ENCODE assay signal across 8 mouse cellular contexts in genomic region chr7:137321141-137321813, GRCm38 (mm10). TPM values are rescaled to one million over a fixed set of nuclear protein-coding genes. Genes with fewer than 3 reads are reported as not detected.
A peak's percentile ranks its signal among the peaks of the same experiment; 100 is the strongest.
DNase-seq lines count a peak whose midpoint lies in the region; ATAC-seq and TF ChIP-seq lines count a peak whose summit lies in the region.

No protein-coding gene starts in this region.

- 1% methylated on average over 47 of the region's 52 CpGs for WGBS in intestine, postnatal 0 days
- under 1% methylated on average over 52 of the region's 52 CpGs for WGBS in stomach, embryonic 14.5 days

- no peak for ATAC-seq in intestine, postnatal 0 days
- ATAC-seq in stomach, embryonic 14.5 days (ENCODE audit: insufficient number of reproducible peaks, insufficient read depth, low FRiP score, low read depth), result peak; percentile 48; the same call in 1 of the 2 replicates

- H3K9me3 ChIP-seq in intestine, postnatal 0 days (ENCODE audit: control insufficient read depth), result 0 out of 2 replicates have a peak, but pooled peaks cover 2% of the 10 kb centered on the region
- H3K9me3 ChIP-seq in stomach, embryonic 14.5 days (ENCODE audit: control insufficient read depth, low read depth, low read length), result no peaks in the 10 kb centered on the region

- DNase-seq in ovary, postnatal 36 days (ENCODE audit: low spot score), result peak; percentile 69
- no peak for DNase-seq in ovary, postnatal 10 days (ENCODE audit: low spot score)
- peak; percentile 84 for DNase-seq in brain, embryonic 14.5 days (ENCODE audit: low read depth)
- peak; percentile 70 for DNase-seq in gastrocnemius, postnatal 25 days
- peak; percentile 40 for DNase-seq in lung, postnatal 36 days
- DNase-seq in layer of hippocampus, postnatal 14 days (ENCODE audit: low spot score in 2 of 2), result no peak

- H3K4me3 ChIP-seq in intestine, postnatal 0 days (ENCODE audit: low read depth, low read length), result peak overlapping the region; percentile 41
- H3K4me3 ChIP-seq in stomach, embryonic 14.5 days (ENCODE audit: low read depth, low read length), result peak overlapping the region; percentile 17

- H3K9ac ChIP-seq in intestine, postnatal 0 days (ENCODE audit: low read depth, low read length), result no peak overlapping the region
- no peak overlapping the region for H3K9ac ChIP-seq in stomach, embryonic 14.5 days (replicated peaks; ENCODE audit: low read depth, low read length)

- peak overlapping the region; percentile 63 for H3K4me2 ChIP-seq in intestine, postnatal 0 days (replicated peaks; ENCODE audit: low read depth)
- H3K4me2 ChIP-seq in stomach, embryonic 14.5 days (replicated peaks; ENCODE audit: low read depth, low read length), result peak overlapping the region; percentile 39

- TF ChIP-seq POLR2A in brain, embryonic 14.5 days (IDR thresholded peaks at IDR 0.05; ENCODE audit: borderline replicate concordance, extremely low read depth, insufficient read depth, insufficient read length, poor library complexity, severe bottlenecking), result no peak

- no peaks in the 10 kb centered on the region for H3K36me3 ChIP-seq in intestine, postnatal 0 days (ENCODE audit: control insufficient read depth, insufficient read depth)
- no peaks in the 10 kb centered on the region for H3K36me3 ChIP-seq in stomach, embryonic 14.5 days (ENCODE audit: control insufficient read depth, insufficient read depth, low read length)

- H3K27me3 ChIP-seq in intestine, postnatal 0 days (replicated peaks; ENCODE audit: control insufficient read depth, insufficient read depth, low read length), result peaks cover 89% of the 10 kb centered on the region
- peaks cover 71% of the 10 kb centered on the region for H3K27me3 ChIP-seq in stomach, embryonic 14.5 days (ENCODE audit: control insufficient read depth, insufficient read depth, low read length)

- H3K27ac ChIP-seq in intestine, postnatal 0 days (ENCODE audit: low read depth, low read length), result no peak overlapping the region
- no peak overlapping the region for H3K27ac ChIP-seq in stomach, embryonic 14.5 days (ENCODE audit: low read length)

- no peaks in the 10 kb centered on the region for H3K4me1 ChIP-seq in intestine, postnatal 0 days (replicated peaks; ENCODE audit: control insufficient read depth, insufficient read depth, low read length)
- H3K4me1 ChIP-seq in stomach, embryonic 14.5 days (ENCODE audit: control insufficient read depth, insufficient read depth, low read length), result peaks cover 13% of the 10 kb centered on the region

- TF ChIP-seq CTCF in brain, embryonic 14.5 days (IDR thresholded peaks at IDR 0.05; ENCODE audit: borderline replicate concordance, extremely low read depth, insufficient read depth, insufficient read length), result peak; percentile 79
- peak; percentile 82 for TF ChIP-seq CTCF in intestine, postnatal 0 days (IDR thresholded peaks at IDR 0.05; ENCODE audit: low read depth)

RNA-seq across cellular contexts. Expression of gene Ebf3, which starts 7.0 kb away (rescaled TPM):
- polyA plus RNA-seq in brain, embryonic 14.5 days (2012; rRNA removed), result 46.4 and 157 TPM in 2 replicates
- 1 to 10 TPM; 6.6 to 8.6 TPM for total RNA-seq in gastrocnemius, postnatal 25 days (2021)
- polyA plus RNA-seq in intestine, postnatal 0 days (2015; fragmentation: Nextera tagmentation; extraction: Ambion mirVana), result 0.31 and 0.41 TPM in 2 replicates
- 1.6 and 1.9 TPM in 2 replicates for polyA plus RNA-seq in stomach, embryonic 14.5 days (2014; fragmentation: Nextera tagmentation; extraction: Ambion mirVana)
- 1 to 10 TPM; 1.8 to 2.2 TPM for total RNA-seq in layer of hippocampus, postnatal 14 days (2021)

Comparison
In these comparisons a context has a peak if more than half of its experiments do, and no peak if none do; other contexts are left out.
1. DNase-seq: peak in ovary, postnatal 36 days (single experiment), brain, embryonic 14.5 days (single experiment), gastrocnemius, postnatal 25 days (single experiment) and lung, postnatal 36 days (single experiment); none in ovary, postnatal 10 days (single experiment) and layer of hippocampus, postnatal 14 days (0 of 2).
2. RNA of gene Ebf3, which starts 7.0 kb away (polyA plus RNA-seq): 46.4 to 157 TPM in brain, embryonic 14.5 days; 1.6 to 1.9 TPM in stomach, embryonic 14.5 days and 0.31 to 0.41 TPM in intestine, postnatal 0 days; every median in the first group is over 10 times any median in the second.